Mouse (Mus musculus) embryonic facial prominence, embryonic 13.5 days (tissue): ENCODE measurements at regions not wholly inside any gene's neighbourhood (a gene's known extent, or its start where the extent isn't known, plus 50 kb on each side); places are given as distances from the start of the nearest gene placed in this dataset.

Source experiments
- ATAC-seq: fragments of 200-750 bp; cut with Nextera tagmentation; 2 replicates; pipeline ENCODE4 v1.8.0; 2017; ENCODE audit warnings: low read depth; ENCODE audit not compliant: insufficient number of reproducible peaks, insufficient read depth, low FRiP score, low TSS enrichment
- H3K27ac ChIP-seq: fragments of 300-500 bp; sonication (generic); 2 replicates; pipeline ENCODE4 v1.5.1; 2015; ENCODE audit warnings: moderate library complexity, mild to moderate bottlenecking, inconsistent platforms
- H3K27me3 ChIP-seq: fragments of 300-500 bp; sonication (generic); 2 replicates; pipeline ENCODE4 v1.6.1; 2015; ENCODE audit warnings: mild to moderate bottlenecking, inconsistent platforms
- H3K36me3 ChIP-seq: fragments of 300-500 bp; sonication (generic); 2 replicates; pipeline ENCODE4 v1.6.1; 2015; ENCODE audit warnings: mild to moderate bottlenecking, inconsistent platforms
- H3K4me1 ChIP-seq: fragments of 300-500 bp; sonication (generic); 2 replicates; pipeline ENCODE4 v1.6.1; 2015; ENCODE audit warnings: inconsistent platforms
- H3K4me2 ChIP-seq: fragments of 300-500 bp; sonication (generic); 2 replicates; pipeline ENCODE4 v1.6.1; 2015; ENCODE audit warnings: moderate library complexity, mild to moderate bottlenecking, inconsistent platforms
- H3K4me3 ChIP-seq: fragments of 300-500 bp; sonication (generic); 2 replicates; pipeline ENCODE4 v1.5.1; 2015; ENCODE audit warnings: mild to moderate bottlenecking, inconsistent platforms
- H3K9ac ChIP-seq: fragments of 300-500 bp; sonication (generic); 2 replicates; pipeline ENCODE4 v1.6.1; 2015; ENCODE audit warnings: mild to moderate bottlenecking, inconsistent platforms
- H3K9me3 ChIP-seq: fragments of 300-500 bp; sonication (generic); 2 replicates; pipeline ENCODE4 v1.6.1; 2016; ENCODE audit warnings: inconsistent platforms
- WGBS: fragments of 180-500 bp; shearing (Covaris S2); methylation state at CpG from one replicate; pipeline ENCODE4 v1.1.7; 2015; ENCODE audit warnings: mixed read lengths; 5-methylcytosine and 5-hydroxymethylcytosine counted together

DNA sequence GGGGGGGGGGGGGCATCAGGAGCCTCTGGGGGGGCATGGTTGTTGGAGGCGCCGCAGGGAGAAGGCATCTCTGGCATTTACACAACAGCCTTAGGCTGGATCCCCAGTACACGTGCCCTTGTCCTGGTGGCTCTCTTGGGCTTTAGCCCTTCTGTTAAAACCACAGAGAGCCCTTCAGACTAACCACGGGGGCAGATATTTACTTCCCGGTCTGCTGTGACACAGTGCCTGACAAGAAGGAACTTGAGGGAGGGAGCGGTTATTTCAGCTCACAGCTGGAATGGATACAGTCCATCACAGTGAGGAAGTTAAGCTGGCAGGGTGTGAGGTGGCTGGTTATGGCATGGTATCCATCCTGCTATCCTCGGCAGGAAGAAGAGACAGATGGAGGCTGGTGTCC lies 71.0 kb upstream of the Gm11733 start:
- 14% methylated on average over 7 of the region's 7 CpGs for WGBS
- H3K27ac ChIP-seq: no peak overlapping the region
- no peak for ATAC-seq
- H3K4me3 ChIP-seq: no peak overlapping the region
- peaks cover 63% of the 10 kb centered on the region for H3K4me1 ChIP-seq
- H3K9me3 ChIP-seq: no peaks in the 10 kb centered on the region
- no peak overlapping the region for H3K9ac ChIP-seq
- H3K4me2 ChIP-seq: no peak overlapping the region
- H3K36me3 ChIP-seq: no peaks in the 10 kb centered on the region
- H3K27me3 ChIP-seq: peaks cover 43% of the 10 kb centered on the region

DNA sequence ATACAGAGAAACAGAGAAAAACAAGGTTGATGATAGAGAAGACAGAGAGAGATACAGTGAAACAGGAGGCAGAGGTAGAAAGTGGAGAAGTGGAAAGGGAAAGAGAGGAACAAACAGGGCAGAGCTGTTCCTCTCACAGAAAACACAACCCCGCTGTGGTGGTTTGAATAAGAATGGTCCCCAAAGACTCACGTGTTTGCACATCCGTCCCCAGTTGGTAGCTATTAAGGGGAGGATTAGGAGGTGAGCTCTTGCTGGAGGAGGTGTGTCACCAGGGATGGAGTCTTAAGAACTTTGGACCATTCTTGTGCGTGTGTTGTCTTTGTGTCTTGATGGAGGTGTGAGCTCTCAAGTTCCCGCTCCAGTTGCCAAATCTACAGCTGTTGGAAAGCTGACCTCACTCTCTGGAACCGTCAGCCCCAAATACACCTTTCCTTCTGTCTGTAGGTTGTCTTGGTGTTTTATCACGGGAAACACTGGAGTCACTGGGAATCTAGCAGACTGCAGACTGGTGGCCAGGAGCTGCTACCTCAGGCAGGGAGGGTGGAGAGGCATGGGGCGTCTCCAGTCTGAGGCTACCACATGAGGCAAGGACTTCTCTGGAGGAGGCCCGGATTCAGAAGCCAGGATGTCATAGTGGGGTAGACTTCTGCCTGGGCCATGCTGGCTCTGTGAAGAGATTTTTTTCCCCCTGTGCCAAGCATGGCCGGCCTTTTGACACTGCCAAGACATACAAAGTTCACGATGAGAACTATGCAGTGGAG lies 70.0 kb upstream of the Gm11733 start:
- Histone ChIP-seq H3K9ac (no peak overlapping the region), H3K9me3 (no peaks in the 10 kb centered on the region), H3K4me3 (no peak overlapping the region), H3K4me2 (peak overlapping the region; percentile 65; the same call in 1 of the 2 replicates), H3K4me1 (peaks cover 64% of the 10 kb centered on the region), H3K27ac (no peak overlapping the region), H3K27me3 (peaks cover 36% of the 10 kb centered on the region), H3K36me3 (no peaks in the 10 kb centered on the region)
- WGBS: 18% methylated on average over 11 of the region's 11 CpGs
- no peak for ATAC-seq

DNA sequence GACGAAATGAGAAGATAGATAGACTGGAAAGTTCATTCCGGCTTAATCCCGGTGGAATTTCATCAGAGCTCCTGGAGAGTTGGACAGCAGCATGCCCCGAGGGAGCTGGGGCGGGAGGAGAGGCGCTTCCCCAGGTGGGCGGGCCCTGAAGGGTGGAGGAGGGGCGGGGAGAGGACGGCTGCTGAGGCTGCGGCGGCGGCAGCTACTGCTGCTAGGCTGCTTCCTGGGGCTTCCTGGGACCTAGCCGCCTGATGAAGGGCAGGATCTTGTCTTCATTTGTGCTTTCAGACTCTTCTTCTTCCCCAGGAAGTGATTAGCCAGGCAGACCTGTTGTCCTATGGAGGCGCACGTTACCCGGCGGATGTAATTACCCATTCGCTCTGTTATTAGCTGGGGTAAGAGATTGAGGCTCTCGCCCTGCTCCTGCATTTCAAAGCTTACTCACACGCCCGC lies 69.3 kb upstream of the Gm11733 start:
- Histone ChIP-seq H3K27ac (no peak overlapping the region), H3K27me3 (peaks cover 31% of the 10 kb centered on the region), H3K36me3 (no peaks in the 10 kb centered on the region), H3K9ac (peak overlapping the region; percentile 49; the same call in 1 of the 2 replicates), H3K4me3 (peak overlapping the region; percentile 35), H3K9me3 (no peaks in the 10 kb centered on the region), H3K4me2 (peak overlapping the region; percentile 65), H3K4me1 (peaks cover 67% of the 10 kb centered on the region)
- under 1% methylated on average over 21 of the region's 21 CpGs for WGBS
- ATAC-seq: no peak

DNA sequence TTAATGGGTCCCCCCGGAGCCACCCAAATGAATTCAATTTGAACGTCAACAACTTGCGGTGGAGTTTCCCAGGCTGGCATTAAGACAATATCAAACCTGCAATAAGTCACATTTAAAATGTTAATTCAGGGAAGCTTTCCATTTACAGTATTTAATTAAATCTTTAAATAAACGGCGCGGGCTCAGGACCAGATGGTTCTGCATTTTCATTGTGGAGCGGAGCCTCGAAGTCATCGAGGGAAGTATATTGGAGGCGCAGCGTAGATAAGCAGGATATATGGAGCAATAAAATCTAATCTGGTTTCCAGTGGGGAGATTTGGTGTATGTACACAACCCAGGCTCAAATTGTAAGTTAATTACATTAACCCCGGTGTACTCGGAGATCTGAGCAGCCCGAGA lies 68.7 kb upstream of the Gm11733 start:
- no peaks in the 10 kb centered on the region for H3K36me3 ChIP-seq
- H3K4me2 ChIP-seq: peak overlapping the region; percentile 65
- peaks cover 66% of the 10 kb centered on the region for H3K4me1 ChIP-seq
- H3K9me3 ChIP-seq: no peaks in the 10 kb centered on the region
- peaks cover 26% of the 10 kb centered on the region for H3K27me3 ChIP-seq
- peak overlapping the region; percentile 35 for H3K4me3 ChIP-seq
- WGBS: 2% methylated on average over 14 of the region's 14 CpGs
- H3K9ac ChIP-seq: no peak overlapping the region
- H3K27ac ChIP-seq: no peak overlapping the region
- no peak for ATAC-seq

DNA sequence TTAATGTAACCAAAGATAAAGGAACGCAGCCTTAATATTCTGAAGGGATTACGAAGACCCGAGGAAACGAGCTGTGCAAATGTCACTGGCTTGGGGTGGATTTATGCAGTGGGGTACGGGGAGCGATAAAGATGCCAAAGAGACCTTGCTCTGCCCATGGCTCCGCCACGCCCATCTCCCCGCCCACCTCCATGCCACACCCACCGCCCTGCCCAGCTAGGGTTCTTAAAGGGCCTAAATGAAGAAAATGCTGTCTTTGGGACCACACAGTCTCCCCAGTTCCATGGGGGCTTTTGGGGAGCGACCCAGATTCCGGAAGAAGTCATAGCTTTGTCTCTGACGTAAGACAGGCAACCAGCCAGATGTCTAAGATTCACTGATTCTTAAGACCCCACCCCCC lies 68.2 kb upstream of the Gm11733 start:
- Histone ChIP-seq H3K4me1 (peaks cover 66% of the 10 kb centered on the region), H3K9me3 (no peaks in the 10 kb centered on the region), H3K36me3 (no peaks in the 10 kb centered on the region), H3K4me3 (peak overlapping the region; percentile 35; the same call in 1 of the 2 replicates), H3K4me2 (peak overlapping the region; percentile 65), H3K27ac (no peak overlapping the region), H3K9ac (no peak overlapping the region), H3K27me3 (peaks cover 26% of the 10 kb centered on the region)
- ATAC-seq: no peak
- 7% methylated on average over 13 of the region's 13 CpGs for WGBS

DNA sequence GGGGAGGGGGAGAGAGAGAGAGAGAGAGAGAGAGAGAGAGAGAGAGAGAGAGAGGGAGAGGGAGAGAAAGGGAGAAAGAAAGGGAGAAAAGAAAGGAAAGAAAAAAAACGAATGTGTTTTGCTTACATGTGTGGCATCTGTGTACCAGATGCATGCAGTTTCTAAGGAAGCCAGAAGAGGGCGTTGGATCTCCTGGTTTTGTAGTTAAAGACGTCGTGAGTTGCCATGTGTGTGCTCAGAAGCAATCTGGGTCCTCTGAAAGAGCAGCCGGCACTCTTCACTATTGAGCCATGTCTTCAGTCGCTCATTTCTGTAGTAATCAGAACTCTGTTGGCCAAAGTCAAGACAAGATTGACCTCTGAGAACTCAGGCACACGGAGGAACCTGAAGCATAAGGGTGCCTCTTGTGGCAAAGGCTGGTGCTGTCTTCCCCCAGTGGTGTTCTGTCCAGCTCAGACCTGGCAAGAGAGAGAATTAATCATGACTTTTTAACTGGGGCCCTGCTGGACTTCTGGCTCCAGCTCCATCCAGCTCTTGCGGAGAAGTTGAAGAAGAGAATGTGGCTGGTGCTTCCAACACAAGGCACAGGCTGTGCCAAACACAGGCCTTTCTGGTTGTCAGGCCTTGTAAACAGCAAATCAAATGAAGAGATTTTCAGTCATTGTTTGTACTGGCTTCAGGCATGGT lies 67.0 kb upstream of the Gm11733 start:
- Histone ChIP-seq H3K27me3 (peaks cover 26% of the 10 kb centered on the region), H3K9ac (no peak overlapping the region), H3K27ac (no peak overlapping the region; the same call in 1 of the 2 replicates), H3K36me3 (no peaks in the 10 kb centered on the region), H3K4me1 (peaks cover 69% of the 10 kb centered on the region), H3K4me3 (no peak overlapping the region), H3K4me2 (no peak overlapping the region), H3K9me3 (no peaks in the 10 kb centered on the region)
- WGBS: 60% methylated on average over 8 of the region's 8 CpGs
- ATAC-seq: no peak

DNA sequence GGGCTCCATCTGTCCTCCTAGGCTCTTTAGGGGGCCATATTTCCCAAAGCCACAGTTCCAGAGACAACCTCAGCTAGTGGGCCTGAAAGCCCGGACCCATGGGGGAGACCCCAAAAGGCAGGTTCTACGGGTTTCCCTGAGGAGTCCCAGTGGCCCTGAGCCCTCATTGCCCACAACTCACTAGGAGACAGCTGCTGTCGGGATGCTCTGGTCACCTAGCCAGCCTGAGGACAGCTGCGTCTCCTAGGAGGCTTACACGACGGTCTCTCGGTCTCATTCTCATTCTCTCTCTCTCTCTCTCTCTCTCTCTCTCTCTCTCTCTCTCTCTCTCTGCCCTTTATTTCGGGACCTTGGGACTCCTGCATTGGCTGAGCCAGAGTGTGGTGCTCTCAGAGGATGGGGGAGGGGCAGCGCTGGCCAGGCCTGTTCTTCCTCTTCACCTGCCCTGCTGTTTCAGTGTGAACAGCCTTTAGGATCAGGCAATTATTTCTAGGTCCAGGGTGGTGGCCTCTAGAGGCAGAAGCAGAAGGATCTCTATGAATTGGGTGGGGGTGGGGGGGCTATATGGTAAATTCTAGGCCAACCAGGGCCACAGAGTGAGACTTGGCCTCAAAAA lies 66.1 kb upstream of the Gm11733 start:
- WGBS: 57% methylated on average over 9 of the region's 9 CpGs

DNA sequence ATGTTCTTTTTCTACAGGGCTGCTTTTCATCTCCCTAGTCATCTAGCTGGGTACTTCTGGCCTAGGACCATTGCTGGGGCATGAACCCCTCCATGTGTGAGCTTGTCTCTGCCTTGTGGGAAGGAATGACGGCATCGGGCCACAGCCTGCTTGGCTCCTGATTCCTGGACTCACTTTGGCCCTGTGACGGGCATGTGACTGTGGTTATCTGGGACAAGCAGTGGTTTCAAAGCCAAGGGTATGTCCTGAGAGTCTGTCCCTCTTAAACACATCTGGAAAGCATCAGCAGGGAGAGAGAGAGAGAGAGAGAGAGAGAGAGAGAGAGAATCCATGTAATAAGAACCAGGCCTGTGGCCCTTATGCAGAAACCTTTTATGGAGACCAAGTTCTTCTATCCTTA lies 65.2 kb upstream of the Gm11733 start:
- Histone ChIP-seq H3K36me3 (no peaks in the 10 kb centered on the region), H3K27ac (peak overlapping the region; percentile 82), H3K4me3 (no peak overlapping the region), H3K9ac (no peak overlapping the region), H3K4me2 (no peak overlapping the region), H3K9me3 (no peaks in the 10 kb centered on the region), H3K27me3 (peaks cover 11% of the 10 kb centered on the region; the same call in 1 of the 2 replicates), H3K4me1 (peaks cover 55% of the 10 kb centered on the region)
- no peak; the same call in 1 of the 2 replicates for ATAC-seq
- 21% methylated on average over 3 of the region's 3 CpGs for WGBS

More for the DNA sequence above, 66.1 kb upstream of the Gm11733 start:
- ATAC-seq: no peak
- peaks cover 20% of the 10 kb centered on the region; the same call in 1 of the 2 replicates for H3K27me3 ChIP-seq
- H3K4me2 ChIP-seq: no peak overlapping the region
- H3K9ac ChIP-seq: no peak overlapping the region
- peak overlapping the region; percentile 82 for H3K27ac ChIP-seq
- H3K36me3 ChIP-seq: no peaks in the 10 kb centered on the region
- H3K4me3 ChIP-seq: no peak overlapping the region
- no peaks in the 10 kb centered on the region for H3K9me3 ChIP-seq
- peaks cover 64% of the 10 kb centered on the region for H3K4me1 ChIP-seq

DNA sequence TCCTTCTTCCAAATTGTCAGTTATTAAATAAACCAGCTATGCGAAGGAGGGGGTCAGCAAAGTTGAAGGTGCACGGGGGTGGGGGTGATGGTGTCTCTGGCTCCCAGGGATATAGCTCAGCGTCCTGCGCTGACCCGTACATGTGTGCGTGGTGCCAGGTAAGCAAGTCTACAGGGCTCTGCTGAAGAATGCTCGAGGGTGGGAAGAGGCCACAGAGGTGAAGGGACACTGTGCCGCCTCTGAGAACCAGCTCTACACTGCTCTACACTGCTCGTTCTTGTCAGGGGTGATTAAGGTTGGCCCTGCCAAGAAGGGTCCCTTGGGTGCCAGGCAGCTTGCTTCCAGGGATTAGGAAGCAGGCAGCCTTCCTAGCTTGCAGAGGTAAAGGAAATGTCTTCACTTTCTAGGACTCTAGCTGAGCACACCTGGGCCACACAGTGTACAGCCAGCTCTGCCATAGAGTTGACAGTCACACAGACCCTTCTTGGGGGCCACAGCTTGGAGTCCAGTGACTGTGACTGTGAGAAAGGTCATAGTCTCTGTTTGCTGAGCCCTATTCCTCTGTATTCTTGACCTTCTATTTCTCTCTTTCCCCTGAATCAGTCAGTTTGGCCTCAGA lies 64.7 kb upstream of the Gm11733 start:
- 34% methylated on average over 9 of the region's 9 CpGs for WGBS
- H3K4me3 ChIP-seq: no peak overlapping the region
- H3K4me2 ChIP-seq: no peak overlapping the region
- H3K27ac ChIP-seq: peak overlapping the region; percentile 82
- no peaks in the 10 kb centered on the region for H3K9me3 ChIP-seq
- H3K9ac ChIP-seq: no peak overlapping the region
- ATAC-seq: no peak
- no peaks in the 10 kb centered on the region for H3K36me3 ChIP-seq
- peaks cover 53% of the 10 kb centered on the region for H3K4me1 ChIP-seq
- peaks cover 10% of the 10 kb centered on the region; the same call in 1 of the 2 replicates for H3K27me3 ChIP-seq

DNA sequence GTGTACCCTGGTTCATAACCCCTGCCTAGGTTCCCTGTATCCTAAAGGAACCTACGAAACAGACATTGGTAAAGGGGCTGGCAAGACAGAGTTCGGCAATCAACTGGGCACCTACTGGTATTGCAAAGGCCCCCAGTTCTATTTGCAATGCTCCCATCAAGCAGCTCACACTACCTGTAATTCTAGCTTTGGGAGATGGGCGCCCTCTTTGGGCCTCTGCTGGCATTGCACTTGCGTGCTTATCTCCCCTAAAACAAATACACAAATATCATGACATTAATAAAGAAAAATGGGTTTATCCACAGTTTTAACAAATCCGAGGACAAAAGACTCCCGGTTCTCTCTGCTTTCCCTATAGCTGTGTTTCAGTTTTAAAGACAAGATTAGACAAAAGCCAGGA lies 61.5 kb upstream of the Gm11733 start:
- Histone ChIP-seq H3K4me2 (no peak overlapping the region), H3K27me3 (no peaks in the 10 kb centered on the region), H3K9me3 (no peaks in the 10 kb centered on the region), H3K4me1 (peaks cover 46% of the 10 kb centered on the region), H3K4me3 (no peak overlapping the region), H3K27ac (no peak overlapping the region), H3K36me3 (no peaks in the 10 kb centered on the region), H3K9ac (no peak overlapping the region)
- no peak for ATAC-seq
- 87% methylated on average over 6 of the region's 6 CpGs for WGBS

DNA sequence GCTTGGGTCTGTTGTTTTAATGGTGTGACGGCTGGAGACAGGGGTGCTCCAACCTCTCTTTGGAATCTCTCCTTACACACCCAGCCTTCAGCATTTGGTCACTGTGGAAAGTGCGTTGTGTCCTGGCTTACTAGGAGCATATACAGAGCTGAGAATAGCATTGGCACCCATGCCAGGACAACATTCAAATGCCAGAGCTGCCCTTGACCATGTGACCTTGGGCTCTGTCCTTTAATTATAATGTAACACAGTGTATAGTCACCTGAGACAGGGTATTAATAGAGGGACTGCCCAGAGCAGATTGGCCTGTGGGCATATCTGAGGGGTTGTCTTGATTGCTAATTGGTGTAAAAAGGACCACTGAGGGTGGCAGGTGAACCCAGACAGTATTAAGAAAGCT lies 60.7 kb upstream of the Gm11733 start:
- H3K9ac ChIP-seq: no peak overlapping the region
- H3K4me2 ChIP-seq: no peak overlapping the region
- H3K27me3 ChIP-seq: no peaks in the 10 kb centered on the region
- no peaks in the 10 kb centered on the region for H3K9me3 ChIP-seq
- H3K4me1 ChIP-seq: peaks cover 46% of the 10 kb centered on the region
- H3K4me3 ChIP-seq: no peak overlapping the region
- WGBS: 88% methylated on average over 2 of the region's 2 CpGs
- no peak for ATAC-seq
- H3K27ac ChIP-seq: no peak overlapping the region
- H3K36me3 ChIP-seq: no peaks in the 10 kb centered on the region
